Mouse (Mus musculus) neural tube, embryonic 14.5 days (tissue): ENCODE data around the gene Uba5. TPM values are rescaled to one million over a fixed set of nuclear protein-coding genes. Genes with fewer than 3 reads are reported as not detected.

ENCODE experiments used
- ATAC-seq: fragments of 200-750 bp; cut with Nextera tagmentation; 2 replicates; pipeline ENCODE4 v1.8.0; 2017; ENCODE audit warnings: low read depth, mild to moderate bottlenecking, moderate TSS enrichment, moderate library complexity
- H3K27ac ChIP-seq: fragments of 300-500 bp; sonication (generic); 2 replicates; pipeline ENCODE4 v1.5.1; 2014; ENCODE audit warnings: low read depth, mild to moderate bottlenecking, control low read depth, low read length, moderate library complexity, mixed read lengths
- H3K27me3 ChIP-seq: fragments of 300-500 bp; sonication (generic); 2 replicates; pipeline ENCODE4 v1.6.1; 2014; ENCODE audit warnings: low read length; ENCODE audit not compliant: control insufficient read depth, insufficient read depth
- H3K36me3 ChIP-seq: fragments of 300-500 bp; sonication (generic); 2 replicates; pipeline ENCODE4 v1.6.1; 2014; ENCODE audit warnings: low read length, mixed read lengths; ENCODE audit not compliant: control insufficient read depth, insufficient read depth
- H3K4me1 ChIP-seq: fragments of 300-500 bp; sonication (generic); 2 replicates; pipeline ENCODE4 v1.6.1; 2014; ENCODE audit warnings: low read length; ENCODE audit not compliant: control insufficient read depth, insufficient read depth
- H3K4me2 ChIP-seq: fragments of 300-500 bp; sonication (generic); 2 replicates; pipeline ENCODE4 v1.6.1; 2014; ENCODE audit warnings: mild to moderate bottlenecking, low read depth, low read length, control low read depth
- H3K4me3 ChIP-seq: fragments of 300-500 bp; sonication (generic); 2 replicates; pipeline ENCODE4 v1.5.1; 2014; ENCODE audit warnings: low read depth, low read length, control low read depth, mixed read lengths
- H3K9ac ChIP-seq: fragments of 300-500 bp; sonication (generic); replicated peaks from 2 replicates; pipeline ENCODE4 v1.6.1; 2014; ENCODE audit warnings: low read depth, mild to moderate bottlenecking, control low read depth, low read length, mixed read lengths
- H3K9me3 ChIP-seq: fragments of 300-500 bp; sonication (generic); 2 replicates; pipeline ENCODE4 v1.6.1; 2016; ENCODE audit warnings: low read length; ENCODE audit not compliant: control insufficient read depth
- WGBS: fragments of 180-500 bp; shearing (Covaris S2); extraction: QIAGEN DNeasy Blood & Tissue Kit; methylation state at CpG from one replicate; pipeline ENCODE4 v1.1.7; 2014; 5-methylcytosine and 5-hydroxymethylcytosine counted together
- polyA plus RNA-seq: library from polyadenylated mRNA; unstranded; fragments of >200 nt; fragmentation: Nextera tagmentation; extraction: Ambion mirVana; gene quantifications from 2 replicates; pipeline ENCODE4 v1.2.1, GENCODE M21; 2014

Gene Uba5
- polyA plus RNA-seq, 1 experiment from 2014 or later, result 72.6 TPM

- ATAC-seq, result no peak
- no peaks in the 10 kb centered on the region for H3K9me3 ChIP-seq
- no peaks in the 10 kb centered on the region for H3K4me1 ChIP-seq
- H3K9ac ChIP-seq, result no peak overlapping the region
- H3K36me3 ChIP-seq, result no peaks in the 10 kb centered on the region
- no peak overlapping the region for H3K27ac ChIP-seq
- H3K4me2 ChIP-seq, result no peak overlapping the region
- 60% methylated on average over 7 of the region's 7 CpGs for WGBS
- H3K27me3 ChIP-seq, result no peaks in the 10 kb centered on the region
- no peak overlapping the region for H3K4me3 ChIP-seq
Observed at GRCm38 (mm10) chr9:104100822-104101221, 37.9 kb upstream of the Uba5 start.

- Histone ChIP-seq H3K4me1 (no peaks in the 10 kb centered on the region), H3K4me3 (no peak overlapping the region), H3K9ac (no peak overlapping the region), H3K4me2 (no peak overlapping the region), H3K27me3 (no peaks in the 10 kb centered on the region), H3K36me3 (no peaks in the 10 kb centered on the region), H3K27ac (no peak overlapping the region), H3K9me3 (no peaks in the 10 kb centered on the region)
- 93% methylated on average over 11 of the region's 11 CpGs for WGBS
- no peak for ATAC-seq
Observed at GRCm38 (mm10) chr9:104099060-104099459, 36.1 kb upstream of the Uba5 start.

- Histone ChIP-seq H3K4me1 (no peaks in the 10 kb centered on the region), H3K9me3 (no peaks in the 10 kb centered on the region), H3K36me3 (no peaks in the 10 kb centered on the region), H3K4me2 (no peak overlapping the region), H3K27me3 (no peaks in the 10 kb centered on the region), H3K4me3 (no peak overlapping the region), H3K27ac (no peak overlapping the region), H3K9ac (no peak overlapping the region)
- ATAC-seq, result no peak
- 78% methylated on average over 5 of the region's 5 CpGs for WGBS
Observed at GRCm38 (mm10) chr9:104098256-104098655, 35.3 kb upstream of the Uba5 start.

- Histone ChIP-seq H3K4me2 (no peak overlapping the region), H3K27ac (no peak overlapping the region), H3K9ac (no peak overlapping the region), H3K4me3 (no peak overlapping the region), H3K27me3 (no peaks in the 10 kb centered on the region), H3K36me3 (no peaks in the 10 kb centered on the region), H3K9me3 (no peaks in the 10 kb centered on the region), H3K4me1 (no peaks in the 10 kb centered on the region)
- WGBS, result 94% methylated on average over 5 of the region's 5 CpGs
- ATAC-seq, result no peak
Observed at GRCm38 (mm10) chr9:104092945-104093344, 30.0 kb upstream of the Uba5 start.

- Histone ChIP-seq H3K27me3 (no peaks in the 10 kb centered on the region), H3K9me3 (no peaks in the 10 kb centered on the region), H3K9ac (no peak overlapping the region), H3K27ac (no peak overlapping the region), H3K4me2 (no peak overlapping the region), H3K36me3 (no peaks in the 10 kb centered on the region), H3K4me1 (no peaks in the 10 kb centered on the region), H3K4me3 (no peak overlapping the region)
- ATAC-seq, result no peak
- WGBS, result 56% methylated on average over 8 of the region's 8 CpGs
Observed at GRCm38 (mm10) chr9:104088555-104088954, 25.6 kb upstream of the Uba5 start.

- H3K27me3 ChIP-seq, result no peaks in the 10 kb centered on the region
- 56% methylated on average over 4 of the region's 4 CpGs for WGBS
Observed at GRCm38 (mm10) chr9:104085730-104086429, 22.9 kb upstream of the Uba5 start.

GRCm38 (mm10) chr9:104080038-104080437 is 17.1 kb upstream of the Uba5 start:
- H3K4me3 ChIP-seq, result no peak overlapping the region
- no peaks in the 10 kb centered on the region for H3K27me3 ChIP-seq
- no peaks in the 10 kb centered on the region for H3K36me3 ChIP-seq
- ATAC-seq, result no peak
- H3K27ac ChIP-seq, result no peak overlapping the region
- H3K9ac ChIP-seq, result no peak overlapping the region
- H3K4me2 ChIP-seq, result no peak overlapping the region
- WGBS, result 77% methylated on average over 3 of the region's 3 CpGs
- H3K9me3 ChIP-seq, result no peaks in the 10 kb centered on the region
- H3K4me1 ChIP-seq, result no peaks in the 10 kb centered on the region

More at GRCm38 (mm10) chr9:104085730-104086429, 22.9 kb upstream of the Uba5 start:
- no peaks in the 10 kb centered on the region for H3K4me1 ChIP-seq
- H3K9ac ChIP-seq, result no peak overlapping the region
- H3K4me3 ChIP-seq, result no peak overlapping the region
- no peaks in the 10 kb centered on the region for H3K9me3 ChIP-seq
- H3K27ac ChIP-seq, result no peak overlapping the region
- no peak for ATAC-seq
- H3K36me3 ChIP-seq, result no peaks in the 10 kb centered on the region
- H3K4me2 ChIP-seq, result no peak overlapping the region

GRCm38 (mm10) chr9:104079379-104079778 is 16.4 kb upstream of the Uba5 start:
- Histone ChIP-seq H3K9ac (no peak overlapping the region), H3K27me3 (no peaks in the 10 kb centered on the region), H3K9me3 (no peaks in the 10 kb centered on the region), H3K4me2 (no peak overlapping the region), H3K27ac (no peak overlapping the region), H3K36me3 (no peaks in the 10 kb centered on the region), H3K4me1 (no peaks in the 10 kb centered on the region), H3K4me3 (no peak overlapping the region)
- whole genome bisulfite sequencing, result 51% methylated on average over 5 of the region's 5 CpGs
- no peak for ATAC-seq

- Histone ChIP-seq H3K9ac (no peak overlapping the region), H3K4me2 (no peak overlapping the region), H3K9me3 (no peaks in the 10 kb centered on the region), H3K4me1 (no peaks in the 10 kb centered on the region), H3K4me3 (no peak overlapping the region), H3K36me3 (no peaks in the 10 kb centered on the region), H3K27ac (no peak overlapping the region), H3K27me3 (no peaks in the 10 kb centered on the region)
- no peak for ATAC-seq
- 100% methylated on average over 1 of the region's 1 CpGs for WGBS
Observed at GRCm38 (mm10) chr9:104078780-104079179, 15.8 kb upstream of the Uba5 start.
